Mouse (Mus musculus) central nervous system, embryonic 11.5 days (tissue): ENCODE measurements around the gene Sparcl1. TPM values are rescaled to one million over a fixed set of nuclear protein-coding genes. Genes with fewer than 3 reads are reported as not detected.

ENCODE experiments used
- polyA plus RNA-seq: library from polyadenylated mRNA; depleted of rRNA; stranded (reverse); fragments of >200 nt; gene quantifications from 2 replicates; pipeline ENCODE4 v1.2.3, GENCODE M21; 2012; rRNA removed

Gene Sparcl1
- polyA plus RNA-seq: 44.5 and 50.0 TPM in 2 replicates

DNA sequence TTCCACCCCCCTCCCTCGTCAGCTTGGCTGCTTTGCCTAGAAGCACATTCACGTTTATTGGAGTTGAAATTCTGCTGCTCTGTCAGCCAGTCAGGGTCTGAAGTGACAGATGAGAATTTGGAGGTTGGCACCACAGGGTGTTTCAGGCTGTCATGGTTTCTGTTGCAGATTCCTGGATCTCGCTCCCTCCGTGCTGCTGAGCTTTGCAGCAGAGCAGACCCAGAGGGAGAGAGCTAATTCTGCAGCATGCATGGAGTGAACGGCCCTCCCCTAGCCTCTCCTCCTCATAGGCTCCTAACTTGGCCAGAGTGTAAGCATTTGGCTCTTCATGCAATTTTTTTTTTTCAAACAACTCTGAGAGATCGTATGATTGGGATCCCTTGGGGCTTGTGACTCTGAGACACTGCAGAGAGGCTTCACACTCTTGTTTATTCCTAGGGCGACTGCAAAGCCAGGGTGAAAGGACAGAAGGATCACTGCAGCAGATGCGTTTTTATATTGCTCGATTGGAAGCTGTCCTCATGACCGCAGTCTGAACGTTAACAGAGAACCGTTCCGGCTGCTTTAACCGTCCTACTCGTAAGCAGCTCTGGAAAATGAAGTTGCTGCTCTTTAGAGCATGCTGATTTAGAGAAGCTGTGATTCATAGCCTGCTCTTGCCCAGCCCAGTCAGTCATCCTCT lies at the start of gene Sparcl1:
Gene Sparcl1 (minus strand): TSS at position 243 of the 682 bp plus-strand sequence.

GRCm38 (mm10) chr5:104077508-104077907 lies 36.0 kb downstream of the Sparcl1 start, which contains the start of gene Gm17660:
TSS of gene Gm17660 (minus strand) at chr5:104077608.

DNA sequence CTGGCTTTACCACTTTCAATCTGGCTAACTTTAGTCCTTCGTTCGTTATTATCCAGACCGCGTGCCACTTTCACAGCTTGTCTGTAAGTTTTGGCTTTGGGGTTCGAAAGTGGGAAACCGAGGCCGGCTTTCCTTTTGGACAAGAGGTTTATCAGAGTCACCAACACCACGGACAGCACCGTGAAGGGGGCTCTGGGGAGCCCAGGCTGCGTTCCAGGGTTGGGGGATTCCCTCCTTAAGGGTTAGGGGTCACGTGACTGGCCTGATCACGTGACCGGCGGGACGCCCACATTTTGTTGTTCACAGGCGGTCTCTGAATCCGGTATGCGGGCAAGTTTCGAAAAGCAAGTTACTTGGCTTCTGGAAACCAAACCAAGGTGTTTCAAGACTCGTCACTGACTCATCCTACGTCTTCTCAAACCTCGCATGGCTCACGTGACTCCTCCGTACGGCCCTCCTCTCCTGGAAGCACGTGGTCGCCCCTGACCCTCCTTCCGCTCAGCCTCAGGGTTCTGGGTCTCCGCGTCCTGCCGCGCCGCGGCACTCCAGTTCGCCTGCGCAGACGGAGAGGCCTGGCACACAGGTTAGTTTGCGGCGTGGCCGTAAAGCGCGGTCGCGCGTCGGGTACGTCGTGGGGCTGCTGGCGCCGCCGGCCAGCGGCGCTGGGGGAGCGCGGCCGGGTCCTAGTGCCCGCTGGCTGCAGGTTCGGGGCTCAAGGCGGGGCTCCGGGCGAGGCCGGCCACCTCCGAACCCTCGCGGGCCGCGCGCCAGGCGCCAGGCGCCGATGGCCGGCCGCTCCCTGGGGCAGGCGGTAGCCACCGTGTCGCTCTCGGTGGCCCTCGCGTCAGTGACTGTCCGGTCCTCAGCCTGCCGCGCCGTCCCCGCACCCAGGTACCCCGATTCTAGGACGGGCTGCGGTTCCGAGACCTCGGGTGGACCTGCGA lies 67.0 kb downstream of the Sparcl1 start, which contains the start of gene Nudt9:
Gene Nudt9 (plus strand): TSS at position 51 of the 944 bp plus-strand sequence.

Other genes with a start within 250 kb of the Sparcl1 start
- gene Klhl8, start 202.5 kb downstream of the Sparcl1 start, polyA plus RNA-seq: 9.8 and 11.3 TPM in 2 replicates
- 0.05 TPM in 1 of 2 replicates, not detected in the other for gene Hsd17b13, start 136.3 kb downstream of the Sparcl1 start, polyA plus RNA-seq
- 5.3 and 10.0 TPM in 2 replicates for gene Hsd17b11, start 91.8 kb downstream of the Sparcl1 start, polyA plus RNA-seq
- 52.8 and 77.2 TPM in 2 replicates for gene Nudt9, start 67.4 kb downstream of the Sparcl1 start, polyA plus RNA-seq
- gene Gm17660, start 36.1 kb downstream of the Sparcl1 start, polyA plus RNA-seq: not detected in 2 replicates
- gene Dspp, start 57.0 kb upstream of the Sparcl1 start, polyA plus RNA-seq: 0.04 TPM in 1 of 2 replicates, not detected in the other
- 0.21 and 0.62 TPM in 2 replicates for gene Dmp1, start 88.9 kb upstream of the Sparcl1 start, polyA plus RNA-seq
- 0.02 and 0.12 TPM in 2 replicates for gene Ibsp, start 185.4 kb upstream of the Sparcl1 start, polyA plus RNA-seq
- gene Mepe, start 211.6 kb upstream of the Sparcl1 start, polyA plus RNA-seq: not detected in 2 replicates